Mouse (Mus musculus) forebrain, embryonic 11.5 days (tissue): ENCODE measurements around the gene Cracr2b. TPM values are rescaled to one million over a fixed set of nuclear protein-coding genes. Genes with fewer than 3 reads are reported as not detected.

ENCODE experiments used
- ATAC-seq: fragments of 200-750 bp; cut with Nextera tagmentation; replicated peaks from 2 replicates; pipeline ENCODE4 v1.8.0; 2017; ENCODE audit warnings: moderate TSS enrichment; ENCODE audit not compliant: low FRiP score
- DNase-seq: peaks from one replicate; pipeline ENCODE4 v3.0.0-alpha.2; 2017; ENCODE audit warnings: low spot score
- H3K27ac ChIP-seq: fragments of 300-500 bp; sonication (generic); 2 replicates; pipeline ENCODE4 v1.5.1; 2014; ENCODE audit warnings: low read depth, low read length
- H3K27me3 ChIP-seq: fragments of 300-500 bp; sonication (generic); 2 replicates; pipeline ENCODE4 v1.6.1; 2014; ENCODE audit warnings: mild to moderate bottlenecking, low read length, mixed read lengths; ENCODE audit not compliant: control insufficient read depth, insufficient read depth
- H3K36me3 ChIP-seq: fragments of 300-500 bp; sonication (generic); 2 replicates; pipeline ENCODE4 v1.6.1; 2014; ENCODE audit warnings: mild to moderate bottlenecking, low read length, moderate library complexity, mixed read lengths; ENCODE audit not compliant: control insufficient read depth, insufficient read depth
- H3K4me1 ChIP-seq: fragments of 300-500 bp; sonication (generic); replicated peaks from 2 replicates; pipeline ENCODE4 v1.6.1; 2014; ENCODE audit warnings: low read length, mixed read lengths; ENCODE audit not compliant: control insufficient read depth, insufficient read depth
- H3K4me2 ChIP-seq: fragments of 300-500 bp; sonication (generic); 2 replicates; pipeline ENCODE4 v1.6.1; 2014; ENCODE audit warnings: low read depth, mild to moderate bottlenecking, low read length, moderate library complexity, mixed read lengths; ENCODE audit not compliant: severe bottlenecking
- H3K4me3 ChIP-seq: fragments of 300-500 bp; sonication (generic); 2 replicates; pipeline ENCODE4 v1.5.1; 2014; ENCODE audit warnings: low read depth, low read length
- H3K9ac ChIP-seq: fragments of 300-500 bp; sonication (generic); 2 replicates; pipeline ENCODE4 v1.6.1; 2014; ENCODE audit warnings: low read length
- H3K9me3 ChIP-seq: fragments of 300-500 bp; sonication (generic); 2 replicates; pipeline ENCODE4 v1.6.1; 2016; ENCODE audit warnings: low read length, mixed read lengths; ENCODE audit not compliant: control insufficient read depth
- WGBS: fragments of 180-500 bp; shearing (Covaris S2); extraction: QIAGEN DNeasy Blood & Tissue Kit; methylation state at CpG from one replicate; pipeline ENCODE4 v1.1.7; 2014; 5-methylcytosine and 5-hydroxymethylcytosine counted together
- polyA plus RNA-seq: library from polyadenylated mRNA; unstranded; fragments of >200 nt; fragmentation: Nextera tagmentation; extraction: Ambion mirVana; gene quantifications from 2 replicates; pipeline ENCODE4 v1.2.1, GENCODE M21; 2014

Gene Cracr2b
- polyA plus RNA-seq, 1 experiment from 2014 or later = 5.9 TPM

DNA sequence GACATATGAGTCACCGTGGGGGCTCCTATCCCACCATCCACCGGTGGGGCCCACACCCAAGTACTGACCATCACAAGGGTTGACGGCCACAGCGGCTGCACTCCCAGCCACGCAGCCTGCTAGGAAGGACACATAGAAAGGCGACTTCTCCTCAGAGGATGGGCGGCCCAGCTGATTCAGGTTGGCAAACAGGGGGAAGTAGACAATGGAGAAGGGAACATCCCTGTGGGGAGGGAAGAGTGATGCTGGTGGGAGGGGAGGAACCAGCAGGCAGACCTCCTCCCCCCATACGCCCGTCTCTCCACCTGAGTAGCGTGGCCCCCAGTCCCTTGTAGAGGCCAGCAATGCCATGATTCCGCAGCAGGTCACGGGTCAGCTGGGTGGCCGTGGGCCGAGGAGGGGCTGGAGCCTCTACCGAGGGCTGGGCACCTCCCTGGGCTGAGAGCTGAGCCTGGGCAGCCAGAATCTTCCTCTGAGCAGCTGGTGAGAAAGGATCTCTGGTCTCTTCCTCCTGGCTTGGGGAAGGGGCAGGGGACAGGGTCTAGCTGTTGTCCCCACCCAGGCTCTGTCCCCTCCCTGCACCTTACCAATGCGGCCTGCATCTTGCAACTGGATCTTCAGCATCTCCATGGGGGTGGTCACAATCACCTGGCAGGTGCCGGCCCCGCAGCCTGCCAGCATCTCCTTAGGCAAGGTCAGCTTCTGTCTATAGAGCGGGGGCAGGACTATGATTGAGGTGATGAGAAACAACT, 29.3 kb upstream of the Cracr2b start:
- Histone ChIP-seq H3K4me1 (peaks cover 19% of the 10 kb centered on the region), H3K4me2 (no peak overlapping the region), H3K27me3 (no peaks in the 10 kb centered on the region), H3K36me3 (peaks cover 3% of the 10 kb centered on the region; the same call in 1 of the 2 replicates), H3K9me3 (no peaks in the 10 kb centered on the region), H3K9ac (no peak overlapping the region), H3K27ac (no peak overlapping the region), H3K4me3 (no peak overlapping the region)
- WGBS = 91% methylated on average over 19 of the region's 19 CpGs
- ATAC-seq (no peak), DNase-seq (no peak)

DNA sequence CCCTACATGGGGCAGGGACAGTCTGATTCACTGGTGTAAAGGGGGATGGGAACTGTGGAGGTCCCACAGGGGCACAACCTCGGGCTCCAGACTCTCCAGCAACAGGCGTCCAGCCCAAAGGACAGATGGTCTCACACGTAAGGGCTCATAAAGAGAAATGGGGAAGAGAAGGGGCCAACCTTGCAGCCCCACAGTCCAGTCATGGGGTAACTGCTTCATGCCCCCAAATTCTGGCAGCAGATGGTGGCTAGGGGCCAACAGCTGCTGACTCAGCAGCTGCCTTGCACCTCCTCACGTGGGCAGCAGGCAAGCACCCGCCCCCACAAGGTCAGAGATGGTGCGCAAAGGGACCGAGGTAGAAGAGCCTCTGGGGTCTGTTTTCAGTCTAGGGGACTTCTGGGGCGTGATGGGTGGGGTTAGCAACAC, 28.7 kb upstream of the Cracr2b start:
- ATAC-seq = no peak

GRCm38 (mm10) chr7:141432741-141433516, 28.0 kb upstream of the Cracr2b start:
- WGBS = 94% methylated on average over 6 of the region's 6 CpGs
- ATAC-seq (no peak), DNase-seq (no peak)
- peaks cover 26% of the 10 kb centered on the region for H3K4me1 ChIP-seq
- no peaks in the 10 kb centered on the region for H3K9me3 ChIP-seq
- H3K4me3 ChIP-seq = no peak overlapping the region
- H3K9ac ChIP-seq = no peak overlapping the region; the same call in 1 of the 2 replicates
- no peaks in the 10 kb centered on the region for H3K27me3 ChIP-seq
- H3K36me3 ChIP-seq = peaks cover 3% of the 10 kb centered on the region; the same call in 1 of the 2 replicates
- no peak overlapping the region for H3K27ac ChIP-seq
- no peak overlapping the region for H3K4me2 ChIP-seq

More for the DNA sequence above, 28.7 kb upstream of the Cracr2b start:
- no peak overlapping the region for H3K4me2 ChIP-seq
- WGBS = 90% methylated on average over 8 of the region's 8 CpGs
- peaks cover 3% of the 10 kb centered on the region; the same call in 1 of the 2 replicates for H3K36me3 ChIP-seq
- H3K27ac ChIP-seq = no peak overlapping the region
- no peak overlapping the region for H3K9ac ChIP-seq
- no peaks in the 10 kb centered on the region for H3K27me3 ChIP-seq
- no peaks in the 10 kb centered on the region for H3K9me3 ChIP-seq
- no peak for DNase-seq
- peaks cover 24% of the 10 kb centered on the region for H3K4me1 ChIP-seq
- no peak overlapping the region for H3K4me3 ChIP-seq

GRCm38 (mm10) chr7:141433517-141434400, 27.1 kb upstream of the Cracr2b start:
- peak overlapping the region; percentile 43 for H3K4me3 ChIP-seq
- ATAC-seq = no peak
- H3K27ac ChIP-seq = 0 out of 2 replicates have a peak overlapping the region, but pooled peaks have one; percentile 64
- no peaks in the 10 kb centered on the region for H3K27me3 ChIP-seq
- 75% methylated on average over 15 of the region's 15 CpGs for WGBS
- H3K4me2 ChIP-seq = peak overlapping the region; percentile 74
- DNase-seq = no peak
- no peaks in the 10 kb centered on the region for H3K9me3 ChIP-seq
- H3K9ac ChIP-seq = peak overlapping the region; percentile 65
- peaks cover 25% of the 10 kb centered on the region for H3K4me1 ChIP-seq
- peaks cover 5% of the 10 kb centered on the region; the same call in 1 of the 2 replicates for H3K36me3 ChIP-seq

GRCm38 (mm10) chr7:141434464-141434863, 26.4 kb upstream of the Cracr2b start:
- Histone ChIP-seq H3K9me3 (no peaks in the 10 kb centered on the region), H3K27ac (peak overlapping the region; percentile 64), H3K4me2 (peak overlapping the region; percentile 74), H3K4me1 (peaks cover 23% of the 10 kb centered on the region), H3K36me3 (peaks cover 5% of the 10 kb centered on the region; the same call in 1 of the 2 replicates), H3K9ac (peak overlapping the region; percentile 65), H3K27me3 (no peaks in the 10 kb centered on the region), H3K4me3 (peak overlapping the region; percentile 43)
- WGBS = 20% methylated on average over 8 of the region's 8 CpGs
- no peak for DNase-seq
- no peak for ATAC-seq

DNA sequence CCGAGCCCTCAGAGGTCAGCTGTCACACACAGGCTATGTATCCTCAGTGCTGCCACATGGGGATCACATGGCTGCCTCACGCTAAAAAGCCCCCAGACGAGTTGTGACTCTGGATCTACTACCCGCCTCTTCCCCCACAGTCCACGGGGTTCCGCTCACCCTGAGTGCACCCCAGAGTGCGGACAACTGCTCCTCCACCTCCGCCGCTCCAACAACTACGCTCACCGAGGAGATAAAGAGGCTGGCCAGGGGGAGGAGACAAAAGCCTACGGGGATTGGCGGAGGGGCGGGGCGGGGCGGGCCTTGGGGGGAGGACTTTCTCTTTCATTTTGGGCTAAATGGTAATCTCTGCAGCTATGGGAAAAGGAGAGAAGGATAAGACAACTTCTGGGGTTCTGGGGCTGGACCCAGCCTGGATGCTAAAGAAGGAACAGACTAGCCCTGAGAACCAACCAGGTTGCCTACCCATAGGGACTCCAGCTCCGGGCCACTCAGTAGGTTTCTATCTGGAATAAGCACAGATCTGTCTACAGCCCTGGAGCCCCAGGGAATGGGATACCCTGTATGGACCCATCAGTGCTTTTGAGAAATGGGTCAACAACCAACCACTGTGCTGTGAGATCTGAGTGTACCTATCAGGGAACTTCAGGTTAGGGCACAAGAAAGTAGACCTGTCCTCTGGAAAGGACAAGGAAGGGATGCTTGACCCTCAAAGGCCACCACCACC, 25.6 kb upstream of the Cracr2b start:
- ATAC-seq (0 out of 2 replicates have a peak, but pooled peaks have one; percentile 6), DNase-seq (peak; percentile 79)
- Histone ChIP-seq H3K4me2 (peak overlapping the region; percentile 74), H3K36me3 (peaks cover 5% of the 10 kb centered on the region; the same call in 1 of the 2 replicates), H3K4me1 (peaks cover 22% of the 10 kb centered on the region), H3K27ac (peak overlapping the region; percentile 64; the same call in 1 of the 2 replicates), H3K27me3 (no peaks in the 10 kb centered on the region), H3K4me3 (peak overlapping the region; percentile 43), H3K9ac (peak overlapping the region; percentile 65), H3K9me3 (no peaks in the 10 kb centered on the region)
- 4% methylated on average over 17 of the region's 17 CpGs for WGBS

DNA sequence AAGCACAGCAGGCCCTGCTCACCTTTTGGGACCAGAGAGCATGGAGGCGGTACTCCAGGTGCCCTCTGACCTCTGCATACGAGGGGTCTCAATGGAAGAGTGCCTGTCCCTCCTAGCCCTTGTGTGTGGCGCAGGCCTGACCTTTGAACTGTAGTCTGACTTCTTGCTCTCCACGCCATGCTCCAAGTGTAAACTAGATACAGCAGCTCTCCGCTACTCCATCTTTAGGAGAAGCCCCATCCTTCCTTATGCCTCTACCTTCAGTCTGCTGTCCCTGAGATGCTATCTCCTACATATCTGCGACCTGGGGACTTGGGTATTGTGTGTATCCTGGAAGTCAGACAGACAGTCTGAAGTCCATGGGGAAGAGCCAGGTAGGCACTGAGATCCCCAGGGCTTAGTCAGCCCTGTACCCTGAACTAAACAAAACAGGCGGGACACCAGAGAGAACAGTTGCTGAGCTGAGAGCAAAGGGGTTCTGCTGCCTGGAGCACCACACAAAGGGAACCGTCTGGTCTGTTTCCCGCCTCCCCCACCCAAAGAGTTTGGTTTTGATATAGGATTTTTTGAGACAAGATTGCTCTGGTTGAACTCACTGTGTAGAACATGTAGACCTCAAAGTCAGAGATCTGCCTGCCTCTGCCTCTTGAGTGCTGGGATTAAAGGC, 24.9 kb upstream of the Cracr2b start:
- H3K27ac ChIP-seq = no peak overlapping the region
- H3K36me3 ChIP-seq = peaks cover 2% of the 10 kb centered on the region; the same call in 1 of the 2 replicates
- H3K27me3 ChIP-seq = no peaks in the 10 kb centered on the region
- H3K9me3 ChIP-seq = no peaks in the 10 kb centered on the region
- peaks cover 22% of the 10 kb centered on the region for H3K4me1 ChIP-seq
- DNase-seq (peak; percentile 47), ATAC-seq (no peak)
- H3K4me3 ChIP-seq = no peak overlapping the region
- no peak overlapping the region for H3K9ac ChIP-seq
- no peak overlapping the region for H3K4me2 ChIP-seq
- WGBS = 77% methylated on average over 9 of the region's 9 CpGs
